Mouse (Mus musculus) ES-CJ7 (cell line): ENCODE measurements around the gene Plppr3.

Experiments used
- DNase-seq: peaks from one replicate; pipeline ENCODE4 v3.0.0; 2011; ENCODE audit warnings: low read depth, low spot score

The Plppr3 gene

GRCm38 (mm10) chr10:79853392-79853791, 21.0 kb downstream of the Plppr3 start:
- peak; percentile 73 for DNase-seq

GRCm38 (mm10) chr10:79852827-79853226, 21.6 kb downstream of the Plppr3 start:
- DNase-seq = no peak

GRCm38 (mm10) chr10:79852107-79852789, 22.2 kb downstream of the Plppr3 start:
- no peak for DNase-seq

GRCm38 (mm10) chr10:79851653-79852052, 22.8 kb downstream of the Plppr3 start:
- no peak for DNase-seq

GRCm38 (mm10) chr10:79849941-79850628, 24.3 kb downstream of the Plppr3 start:
- DNase-seq = no peak

- DNase-seq = no peak
Observed at GRCm38 (mm10) chr10:79846553-79846952, 27.9 kb downstream of the Plppr3 start.

- no peak for DNase-seq
Observed at GRCm38 (mm10) chr10:79843476-79843875, 31.0 kb downstream of the Plppr3 start.

- DNase-seq = no peak
Observed at GRCm38 (mm10) chr10:79842322-79842721, 32.1 kb downstream of the Plppr3 start.

- peak; percentile 97 for DNase-seq
Observed at GRCm38 (mm10) chr10:79840644-79841551, 33.5 kb downstream of the Plppr3 start.

GRCm38 (mm10) chr10:79840091-79840490, 34.3 kb downstream of the Plppr3 start:
- DNase-seq = no peak

GRCm38 (mm10) chr10:79838151-79838550, 36.3 kb downstream of the Plppr3 start:
- no peak for DNase-seq

GRCm38 (mm10) chr10:79836918-79837317, 37.5 kb downstream of the Plppr3 start:
- DNase-seq = peak; percentile 51

- peak; percentile 74 for DNase-seq
Observed at GRCm38 (mm10) chr10:79834769-79835398, 39.5 kb downstream of the Plppr3 start.

GRCm38 (mm10) chr10:79832786-79833181, 41.6 kb downstream of the Plppr3 start:
- no peak for DNase-seq

GRCm38 (mm10) chr10:79832026-79832785, 42.2 kb downstream of the Plppr3 start:
- DNase-seq = no peak

- no peak for DNase-seq
Observed at GRCm38 (mm10) chr10:79831583-79831982, 42.9 kb downstream of the Plppr3 start.

- DNase-seq = no peak
Observed at GRCm38 (mm10) chr10:79824413-79824812, 50.0 kb downstream of the Plppr3 start.

- no peak for DNase-seq
Observed at GRCm38 (mm10) chr10:79823011-79823410, 51.4 kb downstream of the Plppr3 start.

GRCm38 (mm10) chr10:79822372-79822771, 52.1 kb downstream of the Plppr3 start:
- no peak for DNase-seq

- DNase-seq = no peak
Observed at GRCm38 (mm10) chr10:79821731-79822130, 52.7 kb downstream of the Plppr3 start.

GRCm38 (mm10) chr10:79820782-79821181, 53.7 kb downstream of the Plppr3 start, which contains the start of gene Misp:
Gene Misp, plus strand, starts transcription at chr10:79820989.
- no peak for DNase-seq
